Mouse (Mus musculus) lung, adult 2 months (tissue): ENCODE results near the gene Opcml. TPM values are rescaled to one million over a fixed set of nuclear protein-coding genes. Genes with fewer than 3 reads are reported as not detected.

Experiments used
- DNase-seq: peaks from one replicate; pipeline ENCODE4 v3.0.0; 2022
- H3K4me1 ChIP-seq: fragments of 200-500 bp; 2 replicates; pipeline ENCODE4 v1.6.1; 2011; ENCODE audit warnings: low read length; ENCODE audit not compliant: control insufficient read depth, insufficient read depth
- H3K4me3 ChIP-seq: fragments of 200-500 bp; replicated peaks from 2 replicates; pipeline ENCODE3; 2011; ENCODE audit warnings: low read depth, mild to moderate bottlenecking, control low read depth, low read length; ENCODE audit errors: extremely low read depth
- CTCF ChIP-seq: fragments of 200-500 bp; IDR thresholded peaks from 2 replicates; pipeline ENCODE4 v1.5.1; 2011; ENCODE audit warnings: mild to moderate bottlenecking, low read length, control low read depth; ENCODE audit not compliant: insufficient read depth
- POLR2A ChIP-seq: fragments of 200-500 bp; IDR thresholded peaks from 2 replicates; pipeline ENCODE4 v1.6.1; 2011; ENCODE audit warnings: low read depth, mild to moderate bottlenecking, control low read depth, low read length, borderline replicate concordance; ENCODE audit errors: extremely low read depth
- WGBS: fragments of 180-500 bp; shearing (Covaris S2); methylation state at CpG from one replicate; pipeline ENCODE4 v1.1.7; 2018; 5-methylcytosine and 5-hydroxymethylcytosine counted together
- polyA plus RNA-seq: library from polyadenylated mRNA; depleted of rRNA; stranded (reverse); fragments of >200 nt; gene quantifications from 2 replicates; pipeline ENCODE4 v1.2.3, GENCODE M21; 2012

Gene Opcml
- polyA plus RNA-seq, 1 experiment: 0.26 TPM

DNA sequence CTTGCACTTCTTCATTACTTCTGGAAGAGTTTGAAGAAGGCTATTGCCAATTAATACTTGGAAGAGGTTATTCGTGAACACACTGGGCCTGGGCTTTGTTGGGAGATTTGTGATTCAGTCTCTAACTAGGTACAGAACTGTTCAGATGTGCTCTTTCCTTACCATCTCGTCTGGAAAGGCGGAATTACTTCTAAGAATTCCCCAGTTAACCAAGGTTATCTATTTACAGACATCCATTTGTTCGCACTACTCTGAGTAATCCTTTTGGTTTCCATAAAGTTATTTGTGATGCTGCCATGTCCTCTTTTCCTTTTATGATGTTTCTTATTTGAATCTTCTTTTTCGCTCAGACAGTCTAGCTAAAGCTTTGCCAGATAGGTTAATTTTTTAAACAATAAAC lies 630.2 kb downstream of the Opcml start:
- H3K4me1 ChIP-seq: no peaks in the 10 kb centered on the region
- WGBS: 85% methylated on average over 5 of the region's 5 CpGs
- no peak for DNase-seq
- TF ChIP-seq POLR2A: no peak
- no peak for TF ChIP-seq CTCF
- no peak overlapping the region for H3K4me3 ChIP-seq

- no peak for TF ChIP-seq CTCF
- TF ChIP-seq POLR2A: no peak
- no peaks in the 10 kb centered on the region for H3K4me1 ChIP-seq
- DNase-seq: no peak
- no peak overlapping the region for H3K4me3 ChIP-seq
- WGBS: 37% methylated on average over 12 of the region's 12 CpGs
Observed at GRCm38 (mm10) chr9:28423407-28423806, 632.8 kb downstream of the Opcml start.

- Histone ChIP-seq H3K4me3 (no peak overlapping the region), H3K4me1 (no peaks in the 10 kb centered on the region)
- no peak for TF ChIP-seq POLR2A
- TF ChIP-seq CTCF: no peak
- DNase-seq: no peak
- WGBS: 79% methylated on average over 8 of the region's 8 CpGs
Observed at GRCm38 (mm10) chr9:28432159-28432558, 641.6 kb downstream of the Opcml start.

DNA sequence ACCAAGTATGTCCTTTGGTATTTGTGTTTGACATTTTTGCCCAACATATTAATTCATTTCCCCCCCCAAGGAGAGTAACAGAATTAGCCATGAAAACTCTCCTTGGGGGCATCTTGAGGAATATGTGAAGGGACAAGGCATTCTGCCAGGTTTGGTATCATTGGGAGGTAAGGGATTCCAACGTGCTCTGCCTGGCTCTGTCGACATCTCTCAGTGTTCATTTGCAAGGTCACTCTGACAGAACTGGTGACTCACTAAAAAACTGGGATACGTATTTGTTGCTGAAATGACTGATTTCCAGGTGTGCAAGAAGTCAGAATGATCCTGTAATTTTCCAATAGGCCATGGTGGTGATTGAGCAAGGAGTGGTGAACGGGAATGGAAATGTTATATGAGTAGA lies 648.2 kb downstream of the Opcml start:
- no peak for DNase-seq
- no peaks in the 10 kb centered on the region for H3K4me1 ChIP-seq
- no peak overlapping the region for H3K4me3 ChIP-seq
- 76% methylated on average over 4 of the region's 4 CpGs for WGBS
- TF ChIP-seq POLR2A (no peak), CTCF (no peak)

- DNase-seq: no peak
- TF ChIP-seq CTCF (no peak), POLR2A (no peak)
- no peak overlapping the region for H3K4me3 ChIP-seq
- H3K4me1 ChIP-seq: no peaks in the 10 kb centered on the region
- WGBS: 57% methylated on average over 5 of the region's 5 CpGs
Observed at GRCm38 (mm10) chr9:28439433-28440191, 649.0 kb downstream of the Opcml start.

DNA sequence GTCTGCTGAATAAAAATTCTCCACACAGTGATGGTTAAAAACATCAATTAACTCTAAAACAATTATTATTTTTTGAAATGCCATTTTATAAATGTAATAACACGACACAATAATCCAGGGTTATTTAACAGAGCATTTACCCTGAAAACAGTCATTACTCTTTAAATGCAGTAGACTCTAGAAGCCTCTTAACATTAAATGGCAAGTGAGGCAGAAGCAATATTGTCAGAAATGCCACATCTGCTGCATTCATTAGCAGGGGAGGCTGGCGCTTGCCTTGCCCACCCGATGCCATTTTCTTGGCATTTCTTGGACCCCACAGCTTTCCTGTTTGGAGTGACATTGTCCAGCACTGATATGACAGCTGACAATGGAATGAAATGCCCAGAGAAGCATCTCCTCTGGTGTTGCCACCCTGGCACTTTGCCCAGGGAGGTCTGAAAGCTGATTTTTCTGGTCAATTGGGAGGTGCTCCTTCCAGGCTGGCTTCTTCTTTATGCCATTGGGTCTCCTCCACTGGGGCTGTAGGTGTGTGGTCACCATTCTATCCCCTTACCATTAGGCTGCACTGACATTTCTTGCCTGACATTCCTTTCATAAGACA lies 649.7 kb downstream of the Opcml start:
- WGBS: 73% methylated on average over 3 of the region's 3 CpGs
- Histone ChIP-seq H3K4me1 (no peaks in the 10 kb centered on the region), H3K4me3 (no peak overlapping the region)
- TF ChIP-seq CTCF (no peak), POLR2A (no peak)
- DNase-seq: no peak

DNA sequence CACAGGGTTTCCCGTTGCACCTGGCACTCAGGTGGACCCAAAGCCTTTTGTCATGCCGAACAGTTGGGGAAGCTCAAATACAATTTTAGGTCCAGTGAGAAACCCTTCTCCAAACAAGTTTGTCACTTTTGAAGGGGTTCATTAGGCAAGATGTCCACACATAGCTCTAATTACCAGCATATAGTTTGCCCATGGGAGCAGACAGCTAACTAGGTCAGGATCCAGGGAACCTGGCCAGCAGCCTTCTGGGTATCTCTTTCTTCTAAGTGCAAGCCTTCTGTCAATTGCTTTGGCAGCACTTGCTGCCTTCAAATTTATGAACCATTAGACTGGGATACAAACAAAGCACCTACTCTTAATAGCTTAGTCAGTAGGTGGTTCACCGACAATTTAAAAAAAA lies 653.9 kb downstream of the Opcml start:
- DNase-seq: no peak
- TF ChIP-seq CTCF: no peak
- TF ChIP-seq POLR2A: no peak
- Histone ChIP-seq H3K4me3 (no peak overlapping the region), H3K4me1 (no peaks in the 10 kb centered on the region)
- WGBS: 61% methylated on average over 3 of the region's 3 CpGs

- DNase-seq: no peak
- TF ChIP-seq CTCF: no peak
- TF ChIP-seq POLR2A: no peak
- 61% methylated on average over 8 of the region's 8 CpGs for WGBS
- no peak overlapping the region for H3K4me3 ChIP-seq
- H3K4me1 ChIP-seq: no peaks in the 10 kb centered on the region
Observed at GRCm38 (mm10) chr9:28444972-28445371, 654.4 kb downstream of the Opcml start.

- TF ChIP-seq POLR2A (no peak), CTCF (no peak)
- H3K4me3 ChIP-seq: no peak overlapping the region
- 77% methylated on average over 1 of the region's 1 CpGs for WGBS
Observed at GRCm38 (mm10) chr9:28445863-28446262, 655.3 kb downstream of the Opcml start.

More at GRCm38 (mm10) chr9:28445863-28446262, 655.3 kb downstream of the Opcml start:
- no peak for DNase-seq
- no peaks in the 10 kb centered on the region for H3K4me1 ChIP-seq
